Mouse (Mus musculus): Measurements from ENCODE around the gene Slc35b1. TPM values are rescaled to one million over a fixed set of nuclear protein-coding genes. Genes with fewer than 3 reads are reported as not detected.

Gene Slc35b1
- polyA plus RNA-seq, 1 experiment from 2014 or later: 136 TPM

- Histone ChIP-seq H3K4me1 (ENCODE audit: control insufficient read depth, insufficient read depth, low read length) (no peaks in the 10 kb centered on the region), H3K4me3 (ENCODE audit: low read depth, low read length) (no peak overlapping the region), H3K27me3 (ENCODE audit: control insufficient read depth, insufficient read depth, low read length) (no peaks in the 10 kb centered on the region), H3K9ac (ENCODE audit: low read length) (no peak overlapping the region), H3K36me3 (ENCODE audit: control insufficient read depth, insufficient read depth, low read length) (no peaks in the 10 kb centered on the region), H3K27ac (ENCODE audit: low read depth, low read length) (no peak overlapping the region), H3K9me3 (ENCODE audit: control insufficient read depth, low read length) (no peaks in the 10 kb centered on the region), H3K4me2 (ENCODE audit: low read depth) (no peak overlapping the region)
- no peak for DNase-seq (ENCODE audit: low spot score)
- no peak for ATAC-seq (ENCODE audit: insufficient read depth, low FRiP score, low TSS enrichment)
- 88% methylated on average over 17 of the region's 17 CpGs for WGBS
Observed at GRCm38 (mm10) chr11:95356469-95357273, 27.8 kb upstream of the Slc35b1 start.

- H3K36me3 ChIP-seq (ENCODE audit: control insufficient read depth, insufficient read depth, low read length): no peaks in the 10 kb centered on the region
- WGBS: 66% methylated on average over 3 of the region's 3 CpGs
- H3K4me3 ChIP-seq (ENCODE audit: low read depth, low read length): no peak overlapping the region
- no peaks in the 10 kb centered on the region for H3K27me3 ChIP-seq (ENCODE audit: control insufficient read depth, insufficient read depth, low read length)
- no peak overlapping the region for H3K4me2 ChIP-seq (ENCODE audit: low read depth)
- H3K9ac ChIP-seq (ENCODE audit: low read length): no peak overlapping the region
- H3K9me3 ChIP-seq (ENCODE audit: control insufficient read depth, low read length): no peaks in the 10 kb centered on the region
- no peak for DNase-seq (ENCODE audit: low spot score)
- no peak for ATAC-seq (ENCODE audit: insufficient read depth, low FRiP score, low TSS enrichment)
- no peak overlapping the region for H3K27ac ChIP-seq (ENCODE audit: low read depth, low read length)
- no peaks in the 10 kb centered on the region for H3K4me1 ChIP-seq (ENCODE audit: control insufficient read depth, insufficient read depth, low read length)
Observed at GRCm38 (mm10) chr11:95358263-95358662, 26.2 kb upstream of the Slc35b1 start.

- H3K4me2 ChIP-seq (ENCODE audit: low read depth): no peak overlapping the region
- H3K4me1 ChIP-seq (ENCODE audit: control insufficient read depth, insufficient read depth, low read length): no peaks in the 10 kb centered on the region
- no peak overlapping the region for H3K9ac ChIP-seq (ENCODE audit: low read length)
- WGBS: 93% methylated on average over 5 of the region's 5 CpGs
- no peaks in the 10 kb centered on the region for H3K36me3 ChIP-seq (ENCODE audit: control insufficient read depth, insufficient read depth, low read length)
- no peak overlapping the region for H3K4me3 ChIP-seq (ENCODE audit: low read depth, low read length)
- DNase-seq (ENCODE audit: low spot score) (no peak), ATAC-seq (ENCODE audit: insufficient read depth, low FRiP score, low TSS enrichment) (no peak)
- no peaks in the 10 kb centered on the region for H3K27me3 ChIP-seq (ENCODE audit: control insufficient read depth, insufficient read depth, low read length)
- H3K27ac ChIP-seq (ENCODE audit: low read depth, low read length): no peak overlapping the region
- no peaks in the 10 kb centered on the region for H3K9me3 ChIP-seq (ENCODE audit: control insufficient read depth, low read length)
Observed at GRCm38 (mm10) chr11:95364388-95364787, 20.1 kb upstream of the Slc35b1 start.

- no peak overlapping the region for H3K4me3 ChIP-seq (ENCODE audit: low read depth, low read length)
- no peaks in the 10 kb centered on the region for H3K4me1 ChIP-seq (ENCODE audit: control insufficient read depth, insufficient read depth, low read length)
- no peak overlapping the region for H3K9ac ChIP-seq (ENCODE audit: low read length)
- H3K9me3 ChIP-seq (ENCODE audit: control insufficient read depth, low read length): no peaks in the 10 kb centered on the region
- 95% methylated on average over 10 of the region's 10 CpGs for WGBS
- H3K27ac ChIP-seq (ENCODE audit: low read depth, low read length): no peak overlapping the region
- DNase-seq (ENCODE audit: low spot score) (no peak), ATAC-seq (ENCODE audit: insufficient read depth, low FRiP score, low TSS enrichment) (no peak)
- H3K36me3 ChIP-seq (ENCODE audit: control insufficient read depth, insufficient read depth, low read length): no peaks in the 10 kb centered on the region
- H3K27me3 ChIP-seq (ENCODE audit: control insufficient read depth, insufficient read depth, low read length): no peaks in the 10 kb centered on the region
- no peak overlapping the region for H3K4me2 ChIP-seq (ENCODE audit: low read depth)
Observed at GRCm38 (mm10) chr11:95365596-95365995, 18.9 kb upstream of the Slc35b1 start.

- WGBS: 86% methylated on average over 6 of the region's 6 CpGs
- Histone ChIP-seq H3K27ac (ENCODE audit: low read depth, low read length) (no peak overlapping the region), H3K4me1 (ENCODE audit: control insufficient read depth, insufficient read depth, low read length) (no peaks in the 10 kb centered on the region), H3K9ac (ENCODE audit: low read length) (no peak overlapping the region), H3K36me3 (ENCODE audit: control insufficient read depth, insufficient read depth, low read length) (no peaks in the 10 kb centered on the region), H3K4me3 (ENCODE audit: low read depth, low read length) (no peak overlapping the region), H3K9me3 (ENCODE audit: control insufficient read depth, low read length) (no peaks in the 10 kb centered on the region), H3K27me3 (ENCODE audit: control insufficient read depth, insufficient read depth, low read length) (no peaks in the 10 kb centered on the region), H3K4me2 (ENCODE audit: low read depth) (no peak overlapping the region)
- DNase-seq (ENCODE audit: low spot score) (no peak), ATAC-seq (ENCODE audit: insufficient read depth, low FRiP score, low TSS enrichment) (no peak)
Observed at GRCm38 (mm10) chr11:95366280-95366897, 18.1 kb upstream of the Slc35b1 start.

GRCm38 (mm10) chr11:95367011-95367735 lies 17.3 kb upstream of the Slc35b1 start:
- Histone ChIP-seq H3K36me3 (ENCODE audit: control insufficient read depth, insufficient read depth, low read length) (no peaks in the 10 kb centered on the region), H3K27ac (ENCODE audit: low read depth, low read length) (no peak overlapping the region), H3K4me2 (ENCODE audit: low read depth) (no peak overlapping the region), H3K9ac (ENCODE audit: low read length) (no peak overlapping the region), H3K4me1 (ENCODE audit: control insufficient read depth, insufficient read depth, low read length) (no peaks in the 10 kb centered on the region), H3K4me3 (ENCODE audit: low read depth, low read length) (no peak overlapping the region), H3K9me3 (ENCODE audit: control insufficient read depth, low read length) (no peaks in the 10 kb centered on the region), H3K27me3 (ENCODE audit: control insufficient read depth, insufficient read depth, low read length) (no peaks in the 10 kb centered on the region)
- 80% methylated on average over 8 of the region's 8 CpGs for WGBS
- ATAC-seq (ENCODE audit: insufficient read depth, low FRiP score, low TSS enrichment) (no peak), DNase-seq (ENCODE audit: low spot score) (no peak)

- H3K9me3 ChIP-seq (ENCODE audit: control insufficient read depth, low read length): no peaks in the 10 kb centered on the region
- H3K36me3 ChIP-seq (ENCODE audit: control insufficient read depth, insufficient read depth, low read length): no peaks in the 10 kb centered on the region
- H3K4me3 ChIP-seq (ENCODE audit: low read depth, low read length): no peak overlapping the region
- no peaks in the 10 kb centered on the region for H3K4me1 ChIP-seq (ENCODE audit: control insufficient read depth, insufficient read depth, low read length)
- no peak for ATAC-seq (ENCODE audit: insufficient read depth, low FRiP score, low TSS enrichment)
- no peak overlapping the region for H3K27ac ChIP-seq (ENCODE audit: low read depth, low read length)
- no peak overlapping the region for H3K9ac ChIP-seq (ENCODE audit: low read length)
- no peaks in the 10 kb centered on the region for H3K27me3 ChIP-seq (ENCODE audit: control insufficient read depth, insufficient read depth, low read length)
- DNase-seq (ENCODE audit: low spot score): no peak
- 88% methylated on average over 8 of the region's 8 CpGs for WGBS
- no peak overlapping the region for H3K4me2 ChIP-seq (ENCODE audit: low read depth)
Observed at GRCm38 (mm10) chr11:95368231-95368823, 16.2 kb upstream of the Slc35b1 start.

GRCm38 (mm10) chr11:95368871-95369270 lies 15.6 kb upstream of the Slc35b1 start:
- no peak for ATAC-seq (ENCODE audit: insufficient read depth, low FRiP score, low TSS enrichment)
- H3K9ac ChIP-seq (ENCODE audit: low read length): no peak overlapping the region
- 96% methylated on average over 4 of the region's 4 CpGs for WGBS
- H3K4me1 ChIP-seq (ENCODE audit: control insufficient read depth, insufficient read depth, low read length): no peaks in the 10 kb centered on the region
- no peaks in the 10 kb centered on the region for H3K36me3 ChIP-seq (ENCODE audit: control insufficient read depth, insufficient read depth, low read length)
- no peak overlapping the region for H3K4me3 ChIP-seq (ENCODE audit: low read depth, low read length)
- no peak for DNase-seq (ENCODE audit: low spot score)
- no peaks in the 10 kb centered on the region for H3K9me3 ChIP-seq (ENCODE audit: control insufficient read depth, low read length)
- no peaks in the 10 kb centered on the region for H3K27me3 ChIP-seq (ENCODE audit: control insufficient read depth, insufficient read depth, low read length)
- no peak overlapping the region for H3K27ac ChIP-seq (ENCODE audit: low read depth, low read length)
- no peak overlapping the region for H3K4me2 ChIP-seq (ENCODE audit: low read depth)
